Mouse (Mus musculus) WW6 (cell line): Measurements from ENCODE around the gene Ninj2.
A peak's percentile ranks its signal among the peaks of the same experiment; 100 is the strongest.

Experiments
- DNase-seq: peaks from one replicate; pipeline ENCODE4 v3.0.0-alpha.2; 2013; ENCODE audit warnings: low read depth, low spot score

The Ninj2 gene

DNA sequence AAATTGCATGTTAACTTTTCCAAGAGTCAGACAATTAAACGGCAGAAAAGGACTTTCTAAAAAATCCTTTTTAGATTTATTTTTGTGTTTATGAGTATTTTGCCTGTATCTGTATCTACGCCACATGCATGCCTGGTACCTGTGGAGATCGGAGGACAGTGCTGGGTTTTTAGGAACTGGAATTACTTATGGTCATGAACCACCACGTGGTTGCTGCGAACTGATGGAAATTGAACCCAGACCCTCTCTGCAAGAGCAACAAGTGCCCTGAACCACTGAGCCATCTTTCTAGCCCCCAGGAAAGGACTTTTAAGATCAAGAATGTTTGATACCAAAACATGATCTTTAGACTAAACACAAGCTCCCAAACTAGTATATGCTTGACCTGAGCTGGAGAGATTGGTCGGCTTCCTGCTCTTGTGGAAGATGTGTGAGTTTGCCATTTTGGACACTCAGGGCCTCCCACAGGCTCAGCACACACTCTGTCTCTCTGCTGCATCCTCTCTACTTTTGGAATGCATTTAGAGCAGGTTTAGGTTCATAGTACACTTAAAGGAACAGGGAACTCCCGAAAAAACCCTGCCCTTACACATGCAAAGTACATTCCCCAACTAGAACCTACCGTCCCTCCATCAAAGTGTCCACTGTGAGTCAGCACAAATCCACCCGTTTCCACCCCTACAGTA, 1.1 kb downstream of the Ninj2 start:
- DNase-seq: no peak

- no peak for DNase-seq
Measured at GRCm38 (mm10) chr6:120095096-120095495, 1.9 kb downstream of the Ninj2 start.

DNA sequence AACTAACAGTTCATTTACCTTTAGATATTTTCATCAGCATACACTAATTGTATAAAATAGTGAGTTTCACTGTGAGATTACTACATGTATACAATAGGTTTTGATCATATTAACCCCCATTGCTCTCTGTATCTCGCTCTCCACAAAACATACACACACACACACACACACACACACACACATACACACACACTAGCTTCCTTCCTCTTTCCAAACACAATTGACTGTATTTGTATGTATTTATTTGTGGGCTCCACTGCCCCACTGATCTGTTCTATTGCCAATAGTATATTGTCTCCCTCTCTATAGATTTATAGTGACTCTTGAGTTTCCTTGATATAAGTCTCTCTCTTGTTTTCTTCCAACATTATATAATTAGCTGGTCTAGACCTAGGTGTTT, 2.4 kb downstream of the Ninj2 start:
- no peak for DNase-seq

- DNase-seq: no peak
Measured at GRCm38 (mm10) chr6:120099392-120099791, 6.2 kb downstream of the Ninj2 start.

GRCm38 (mm10) chr6:120101221-120101620, 8.1 kb downstream of the Ninj2 start:
- DNase-seq: no peak

DNA sequence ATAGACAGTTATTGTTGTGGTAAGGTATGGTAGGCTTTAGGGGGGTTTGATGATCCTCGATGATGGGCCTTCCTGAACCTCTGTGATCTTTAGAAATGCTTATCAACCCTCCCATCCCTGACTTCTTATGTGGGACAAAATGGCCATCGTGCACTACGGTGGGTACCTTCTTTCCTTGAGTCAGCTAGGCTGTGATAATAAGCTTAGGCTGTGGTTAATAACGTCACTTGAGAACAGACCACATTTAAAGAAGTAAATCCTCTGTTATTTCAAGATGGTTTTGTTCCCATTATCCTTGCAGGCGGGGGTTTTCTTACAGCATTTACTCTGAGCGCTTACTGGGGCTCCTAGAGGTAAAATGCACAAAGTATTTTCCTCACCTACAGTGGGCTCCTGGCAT, 8.8 kb downstream of the Ninj2 start:
- no peak for DNase-seq

DNA sequence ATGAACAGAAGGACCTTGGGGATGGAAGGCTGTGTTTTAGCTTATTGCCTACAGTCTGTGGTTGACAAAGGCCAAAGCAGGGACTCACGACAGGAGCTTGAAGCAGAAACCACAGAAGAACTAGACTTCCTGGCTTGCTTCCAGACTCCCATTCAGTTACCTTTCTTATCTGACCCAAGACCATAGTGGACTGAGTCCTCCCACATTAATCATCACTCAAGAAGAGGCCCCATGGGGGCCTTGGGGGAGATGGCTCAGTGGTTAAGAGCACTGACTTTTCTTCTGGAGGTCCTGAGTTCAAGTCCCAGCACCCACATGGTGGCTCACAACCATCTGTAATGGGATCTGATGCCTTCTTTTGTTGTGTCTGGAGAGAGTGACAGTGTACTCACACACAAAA, 10.0 kb downstream of the Ninj2 start:
- no peak for DNase-seq

- no peak for DNase-seq
Measured at GRCm38 (mm10) chr6:120105055-120105454, 11.9 kb downstream of the Ninj2 start.

- DNase-seq: no peak
Measured at GRCm38 (mm10) chr6:120107586-120107985, 14.4 kb downstream of the Ninj2 start.

GRCm38 (mm10) chr6:120108061-120108460, 14.9 kb downstream of the Ninj2 start:
- no peak for DNase-seq

GRCm38 (mm10) chr6:120109173-120109572, 16.0 kb downstream of the Ninj2 start:
- no peak for DNase-seq

DNA sequence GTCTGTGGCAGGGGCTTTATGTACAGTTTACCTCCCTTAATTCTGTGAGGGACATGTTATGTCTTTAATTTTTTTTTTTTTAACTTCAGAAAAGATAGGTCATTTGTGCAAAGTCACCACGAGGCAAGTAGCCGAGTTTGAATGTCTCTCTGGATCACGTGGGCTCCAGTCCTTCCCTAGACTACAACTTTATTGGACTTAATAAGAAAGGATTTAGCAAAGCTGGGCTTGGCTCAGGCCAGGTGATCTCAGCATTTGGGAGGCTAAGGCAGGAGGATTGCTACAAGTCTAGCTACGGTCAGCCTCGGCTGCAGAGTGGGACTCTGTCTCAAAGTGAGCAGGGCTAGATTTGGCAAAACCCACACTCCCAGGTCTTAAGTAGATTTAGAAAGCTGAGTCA, 16.8 kb downstream of the Ninj2 start:
- DNase-seq: no peak

DNA sequence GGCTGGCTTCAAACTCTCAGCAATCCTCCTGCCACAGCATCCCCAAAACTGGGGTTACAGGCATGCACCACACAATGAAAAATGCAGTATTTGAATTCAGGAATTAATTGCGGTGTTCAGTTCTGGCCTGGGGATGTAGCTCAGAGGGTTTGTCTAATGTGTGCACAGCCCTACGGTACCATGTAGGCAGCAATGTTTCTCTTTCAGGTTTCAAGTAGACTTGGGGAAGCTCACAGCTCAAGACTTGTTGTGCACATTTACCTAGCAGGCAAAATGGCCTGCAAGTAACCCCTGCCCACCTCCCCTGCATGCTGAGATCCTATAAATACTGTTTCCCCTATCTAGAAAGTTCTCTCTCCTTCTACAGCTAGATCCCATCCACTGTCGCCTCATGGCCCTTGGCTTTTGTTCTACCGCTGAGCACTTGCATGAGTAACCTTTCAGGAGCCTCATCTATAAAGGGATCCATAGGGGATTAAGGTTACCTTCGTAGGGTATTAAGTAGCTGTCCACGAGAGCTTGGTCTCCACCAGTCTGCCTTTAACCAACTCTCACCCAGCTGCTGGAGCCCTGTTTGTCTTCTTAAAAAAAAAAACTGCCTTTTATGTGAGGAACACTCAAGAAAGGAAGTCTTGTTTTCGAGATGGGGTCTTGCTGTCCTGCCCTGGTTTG, 17.7 kb downstream of the Ninj2 start:
- no peak for DNase-seq

DNA sequence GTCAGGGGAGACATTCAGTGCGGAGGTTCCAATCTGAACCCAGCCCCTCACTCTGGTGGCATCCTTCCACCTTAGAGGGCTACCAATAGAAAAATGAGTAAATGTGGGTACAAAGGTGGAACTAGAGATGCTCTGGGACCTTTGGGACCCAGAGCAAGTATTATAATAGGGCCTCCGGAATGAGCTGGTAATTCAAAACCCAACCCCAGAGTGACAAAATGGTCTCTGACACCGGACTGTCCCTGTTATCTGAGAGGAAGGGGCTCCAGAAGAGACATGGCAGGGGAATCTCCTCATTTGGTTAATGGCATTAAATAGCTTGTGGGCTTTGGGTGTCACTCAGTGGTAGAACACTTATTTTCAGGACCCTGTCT, 18.2 kb downstream of the Ninj2 start:
- no peak for DNase-seq

GRCm38 (mm10) chr6:120111984-120112803, 19.0 kb downstream of the Ninj2 start:
- DNase-seq: peak; percentile 43

GRCm38 (mm10) chr6:120113856-120114255, 20.7 kb downstream of the Ninj2 start:
- no peak for DNase-seq

- no peak for DNase-seq
Measured at GRCm38 (mm10) chr6:120114271-120114670, 21.1 kb downstream of the Ninj2 start.

DNA sequence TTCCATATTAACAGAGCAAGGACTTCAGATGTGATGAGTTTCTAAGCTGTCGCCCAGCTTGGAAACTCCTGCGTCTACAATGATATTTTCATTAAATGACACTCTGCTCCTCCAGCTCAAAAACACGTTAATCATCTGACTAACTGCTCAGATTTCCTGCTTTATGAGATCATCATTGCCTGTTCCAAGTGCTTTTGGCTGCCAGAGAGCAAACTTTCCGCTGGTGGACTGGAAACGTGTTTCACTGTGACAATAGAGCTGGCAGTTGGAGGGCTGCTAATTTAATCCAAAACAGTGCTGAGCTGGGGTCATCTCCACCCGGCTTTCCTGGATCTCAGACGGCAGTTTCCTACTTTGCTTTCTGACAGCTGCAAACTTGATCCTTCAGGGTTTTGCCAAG, 21.5 kb downstream of the Ninj2 start:
- DNase-seq: no peak

DNA sequence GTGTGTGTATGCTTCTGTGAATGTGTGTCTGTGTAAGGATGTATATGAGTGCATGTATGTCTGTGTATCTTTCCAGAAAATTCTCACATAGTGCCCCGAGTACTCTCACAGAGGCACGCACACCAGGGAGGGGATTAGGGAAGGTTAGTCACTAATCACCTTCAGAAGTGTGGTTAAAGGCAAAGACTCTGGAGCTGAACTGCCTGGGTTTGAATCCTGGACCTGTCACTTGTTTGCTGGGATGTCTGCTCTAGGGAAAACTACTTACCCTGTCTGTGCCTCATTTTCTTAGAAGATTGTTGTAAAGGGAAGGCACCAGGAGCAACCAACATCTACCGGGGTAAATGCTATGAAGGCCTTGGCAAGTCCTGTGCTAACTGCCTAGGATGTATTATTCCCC, 22.3 kb downstream of the Ninj2 start:
- no peak for DNase-seq

- DNase-seq: no peak
Measured at GRCm38 (mm10) chr6:120119824-120120223, 26.7 kb downstream of the Ninj2 start.

DNA sequence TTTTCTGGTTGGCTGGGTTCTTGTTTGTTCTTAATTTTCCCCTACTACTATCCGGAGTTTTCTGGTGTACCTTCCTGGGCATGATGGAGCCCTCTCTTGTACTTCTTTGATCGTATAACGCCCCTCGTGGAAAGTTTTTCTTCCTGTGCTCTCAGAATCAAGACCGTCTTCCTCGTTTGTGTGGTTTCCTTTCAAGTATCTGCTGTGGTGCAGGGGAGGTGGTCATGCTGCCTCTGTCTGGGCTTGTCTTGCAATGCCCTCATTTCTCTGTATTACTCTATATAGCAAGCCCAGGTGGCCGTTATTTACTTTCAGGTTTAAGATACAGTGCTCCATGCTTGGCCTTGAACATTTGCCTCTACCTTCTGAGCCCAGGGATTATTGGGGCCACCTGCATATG, 31.5 kb downstream of the Ninj2 start:
- DNase-seq: no peak

DNA sequence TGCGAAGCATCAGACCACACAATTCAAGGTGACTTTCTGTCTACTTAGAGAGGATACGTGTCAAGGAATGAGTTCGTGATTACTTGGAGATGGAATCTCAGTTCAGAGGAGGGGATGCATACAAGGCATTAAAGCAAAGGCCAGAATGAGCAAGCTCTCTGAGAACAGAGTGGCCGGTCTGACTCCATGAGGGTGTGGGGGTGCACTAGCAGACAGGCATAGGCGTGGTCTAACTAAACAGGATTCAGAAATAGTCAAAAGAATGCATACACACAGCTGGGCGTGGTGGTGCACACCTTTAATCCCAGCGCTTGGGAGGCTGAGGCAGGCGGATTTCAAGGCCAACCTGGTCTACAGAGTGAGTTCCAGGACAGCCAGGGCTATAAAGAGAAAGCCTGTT, 33.3 kb downstream of the Ninj2 start:
- DNase-seq: no peak

GRCm38 (mm10) chr6:120127321-120127720, 34.2 kb downstream of the Ninj2 start:
- DNase-seq: no peak
